Mouse (Mus musculus) lung, adult 2 months (tissue): Measurements from ENCODE around the gene Snai1.

ENCODE experiments used
- CTCF ChIP-seq: fragments of 200-500 bp; IDR thresholded peaks from 2 replicates; pipeline ENCODE4 v1.5.1; 2011; ENCODE audit warnings: mild to moderate bottlenecking, low read length, control low read depth; ENCODE audit not compliant: insufficient read depth
- POLR2A ChIP-seq: fragments of 200-500 bp; IDR thresholded peaks from 2 replicates; pipeline ENCODE4 v1.6.1; 2011; ENCODE audit warnings: low read depth, mild to moderate bottlenecking, control low read depth, low read length, borderline replicate concordance; ENCODE audit errors: extremely low read depth

DNA sequence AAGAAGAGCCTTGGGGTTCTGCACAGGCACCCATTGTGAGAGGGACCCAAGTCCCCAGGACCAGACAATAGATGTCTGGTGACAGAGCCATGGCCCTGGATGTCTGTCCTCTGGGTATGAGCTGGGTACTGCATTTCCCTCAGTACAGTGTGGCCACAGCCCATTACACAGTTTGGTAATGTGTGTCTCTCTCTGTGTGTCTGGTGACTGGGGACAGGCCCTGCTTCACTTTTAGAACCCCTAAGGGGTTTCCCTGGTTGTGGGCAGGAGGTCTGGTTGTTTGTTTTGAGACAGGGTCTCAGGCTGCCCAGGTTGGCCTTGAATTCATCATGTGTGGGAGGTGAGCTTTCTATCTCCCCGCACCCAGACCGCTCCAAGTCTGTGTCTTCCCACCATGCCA lies 47.3 kb downstream of the Snai1 start:
- TF ChIP-seq CTCF (no peak), POLR2A (no peak)
